Mouse (Mus musculus) myocyte (in vitro differentiated cells): ENCODE data around the gene Disc1. TPM values are rescaled to one million over a fixed set of nuclear protein-coding genes. Genes with fewer than 3 reads are reported as not detected.

Source experiments
- H3K27me3 ChIP-seq: one replicate; pipeline ENCODE4 v1.6.1; 2011; ENCODE audit not compliant: control insufficient read depth, insufficient read depth, insufficient read length
- H3K36me3 ChIP-seq: one replicate; pipeline ENCODE4 v1.6.1; 2011; ENCODE audit not compliant: control insufficient read depth, insufficient read depth
- H3K4me2 ChIP-seq: one replicate; pipeline ENCODE4 v1.6.1; 2011; ENCODE audit warnings: low read depth, control low read depth
- H3K4me3 ChIP-seq: one replicate; pipeline ENCODE4 v1.5.1; 2011; ENCODE audit warnings: mild to moderate bottlenecking, control low read depth, moderate library complexity
- H3K79me2 ChIP-seq: one replicate; pipeline ENCODE4 v1.6.1; 2011; ENCODE audit not compliant: control insufficient read depth, insufficient read depth
- H3ac ChIP-seq: one replicate; pipeline ENCODE4 v1.6.1; 2011; ENCODE audit not compliant: control insufficient read depth, insufficient read length
- CEBPB ChIP-seq: IDR thresholded peaks from 2 replicates; pipeline ENCODE4 v1.6.1; 2011; ENCODE audit warnings: mild to moderate bottlenecking, moderate library complexity; ENCODE audit not compliant: poor library complexity, insufficient read depth, severe bottlenecking
- E2F4 ChIP-seq: IDR thresholded peaks from one replicate; pipeline ENCODE4 v1.6.1; 2011; ENCODE audit warnings: mild to moderate bottlenecking, control low read depth, moderate library complexity; ENCODE audit not compliant: insufficient read depth
- MAX ChIP-seq: IDR thresholded peaks from one replicate; pipeline ENCODE4 v1.6.1; 2011; ENCODE audit warnings: low read depth, mild to moderate bottlenecking, control low read depth
- MYOD1 ChIP-seq, 3 experiments: IDR thresholded peaks; one replicate each; pipeline ENCODE4 v1.6.1; 2011; ENCODE audit warnings: control low read depth in 2 of 3, low read depth in 2 of 3, mild to moderate bottlenecking in 2 of 3, moderate library complexity in 1 of 3; ENCODE audit not compliant: insufficient read length in 2 of 3, control insufficient read depth in 1 of 3
- MYOG ChIP-seq, 3 experiments: IDR thresholded peaks; one replicate each; pipeline ENCODE4 v1.6.1; 2011; ENCODE audit warnings: control low read depth in 2 of 3, low read depth in 2 of 3, mild to moderate bottlenecking in 2 of 3; ENCODE audit not compliant: insufficient read length in 2 of 3, control insufficient read depth in 1 of 3, insufficient read depth in 1 of 3
- POLR2A ChIP-seq: IDR thresholded peaks from one replicate; pipeline ENCODE4 v1.6.1; 2011; ENCODE audit warnings: low read depth, mild to moderate bottlenecking, control low read depth, moderate library complexity; ENCODE audit not compliant: insufficient read length
- POLR2AphosphoS2 ChIP-seq: IDR thresholded peaks from one replicate; pipeline ENCODE4 v1.6.1; 2011; ENCODE audit warnings: low read depth, control low read depth; ENCODE audit not compliant: insufficient read length
- REST ChIP-seq: IDR thresholded peaks from one replicate; pipeline ENCODE4 v1.6.1; 2011; ENCODE audit warnings: mild to moderate bottlenecking, control low read depth, moderate library complexity; ENCODE audit not compliant: insufficient read depth, insufficient read length
- SRF ChIP-seq: IDR thresholded peaks from one replicate; pipeline ENCODE4 v1.6.1; 2011; ENCODE audit warnings: low read depth; ENCODE audit not compliant: control insufficient read depth, insufficient read length
- TCF12 ChIP-seq: IDR thresholded peaks from one replicate; pipeline ENCODE4 v1.6.1; 2011; ENCODE audit warnings: mild to moderate bottlenecking, control low read depth; ENCODE audit not compliant: poor library complexity, insufficient read depth, severe bottlenecking
- TCF3 ChIP-seq: IDR thresholded peaks from one replicate; pipeline ENCODE4 v1.6.1; 2011; ENCODE audit warnings: low read depth, control low read depth; ENCODE audit not compliant: insufficient read length
- USF1 ChIP-seq: IDR thresholded peaks from one replicate; pipeline ENCODE4 v1.6.1; 2011; ENCODE audit warnings: low read depth, mild to moderate bottlenecking, control low read depth, moderate library complexity
- polyA plus RNA-seq: library from polyadenylated mRNA; unstranded; fragments of >200 nt; fragmentation: generic; extraction: Trizol; gene quantifications from one replicate; pipeline ENCODE4 v1.2.1, GENCODE M21; 2012; ENCODE audit warnings: missing spikeins

Disc1 gene
- polyA plus RNA-seq, 1 experiment: 0.06 TPM

DNA sequence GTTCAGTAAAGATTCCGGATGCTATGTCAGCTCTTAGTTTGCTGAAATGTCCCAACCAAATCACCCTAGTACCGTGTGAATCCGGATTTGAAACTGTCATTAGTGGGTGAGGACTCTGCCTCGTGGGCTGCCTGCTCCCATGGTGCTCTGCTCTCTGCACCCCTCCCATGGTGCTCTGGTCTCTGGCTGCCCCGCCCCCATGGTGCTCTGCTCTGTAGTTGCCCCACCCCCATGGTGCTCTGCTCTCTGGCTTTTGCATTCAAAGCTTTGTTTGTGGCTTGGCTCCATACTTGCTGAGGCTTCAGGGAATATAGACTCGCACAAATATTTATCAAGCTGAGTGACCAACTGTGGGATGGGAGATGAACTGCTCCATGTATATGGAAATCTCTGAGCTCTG, 123.1 kb downstream of the Disc1 start:
- H3K36me3 ChIP-seq: no peaks in the 10 kb centered on the region
- H3K79me2 ChIP-seq: no peaks in the 10 kb centered on the region
- H3K4me2 ChIP-seq: no peak overlapping the region
- H3K4me3 ChIP-seq: no peak overlapping the region
- TF ChIP-seq MYOD1 (IDR thresholded peaks at IDR 0.05; ENCODE audit: control insufficient read depth in 1 of 3, insufficient read length in 2 of 3, low read depth in 2 of 3) (no peak), CEBPB (no peak), MAX (no peak), MYOG (IDR thresholded peaks at IDR 0.05; ENCODE audit: control insufficient read depth in 1 of 3, insufficient read depth in 1 of 3, insufficient read length in 2 of 3, low read depth in 2 of 3) (no peak), E2F4 (no peak), POLR2A (no peak), POLR2AphosphoS2 (no peak), USF1 (no peak), REST (no peak)
- peaks cover 17% of the 10 kb centered on the region for H3K27me3 ChIP-seq
- H3ac ChIP-seq: no peak overlapping the region

DNA sequence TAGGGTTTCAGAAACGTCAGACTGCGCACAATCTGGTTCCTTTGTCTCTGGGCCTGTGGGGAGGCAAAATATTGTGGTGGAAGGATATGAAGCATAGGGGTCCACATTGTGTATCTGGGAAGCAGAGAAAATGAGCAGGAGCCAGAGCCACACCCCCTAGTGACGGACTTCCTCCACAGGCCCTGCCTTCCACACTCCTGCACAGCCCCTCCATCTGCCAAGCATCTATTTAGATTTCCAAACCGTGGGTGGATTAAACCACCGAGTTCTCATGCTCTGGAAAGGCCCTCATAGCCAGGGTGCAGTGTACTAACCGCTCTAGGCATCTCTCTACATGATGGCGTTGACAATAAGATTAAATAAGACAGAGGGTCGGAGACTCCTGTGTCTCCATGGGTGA, 124.0 kb downstream of the Disc1 start:
- no peak overlapping the region for H3ac ChIP-seq

DNA sequence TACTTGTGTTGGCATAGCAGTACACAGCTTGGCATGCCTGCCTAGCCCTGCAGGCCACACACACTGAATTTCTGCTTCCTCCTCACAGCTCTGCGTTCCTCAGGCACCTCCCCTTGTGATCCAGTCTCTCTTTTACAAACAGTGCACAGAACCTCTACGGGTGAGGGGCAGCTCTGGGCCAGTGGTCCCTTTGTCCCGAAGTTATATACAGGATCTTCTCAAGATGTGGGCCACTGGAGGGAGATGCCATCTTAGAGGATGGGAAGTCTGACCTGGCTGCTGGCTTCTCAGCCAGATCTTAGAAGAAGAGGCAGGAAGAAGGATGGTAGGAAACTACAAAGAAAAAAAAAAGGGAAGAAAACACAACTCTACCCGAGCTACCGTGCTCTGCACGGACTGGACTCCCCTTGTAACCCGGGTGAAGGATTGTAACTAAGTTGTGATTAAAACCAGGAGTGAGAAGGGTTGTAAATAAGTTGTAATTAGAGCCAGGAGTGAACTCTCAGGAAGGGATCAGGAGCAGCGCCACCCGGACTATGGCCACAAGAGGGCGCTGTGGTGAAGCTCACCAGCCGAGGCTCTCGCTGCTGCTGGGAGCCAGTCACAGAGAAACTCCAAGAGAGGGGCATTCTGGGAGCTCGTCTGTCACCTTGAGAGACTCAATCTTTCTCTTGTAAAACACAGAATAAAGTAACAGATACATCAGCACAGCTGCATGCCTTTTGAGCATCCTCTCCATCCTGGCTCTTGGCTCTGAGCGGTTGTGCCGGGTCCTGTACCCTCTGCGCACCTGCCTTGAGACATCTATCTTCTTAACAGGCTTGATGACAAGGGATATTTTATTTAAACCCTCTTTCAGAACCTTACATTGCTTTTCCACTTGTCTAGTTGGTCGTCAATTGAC, 129.8 kb downstream of the Disc1 start:
- Histone ChIP-seq H3K79me2 (no peaks in the 10 kb centered on the region), H3K4me2 (no peak overlapping the region)
- TF ChIP-seq POLR2AphosphoS2: no peak

More for the DNA sequence above, 124.0 kb downstream of the Disc1 start:
- Histone ChIP-seq H3K36me3 (no peaks in the 10 kb centered on the region), H3K4me2 (no peak overlapping the region), H3K4me3 (no peak overlapping the region), H3K27me3 (peaks cover 13% of the 10 kb centered on the region), H3K79me2 (no peaks in the 10 kb centered on the region)
- TF ChIP-seq POLR2A (no peak), MYOG (IDR thresholded peaks at IDR 0.05; ENCODE audit: control insufficient read depth in 1 of 3, insufficient read depth in 1 of 3, insufficient read length in 2 of 3, low read depth in 2 of 3) (no peak), SRF (no peak), MYOD1 (IDR thresholded peaks at IDR 0.05; ENCODE audit: control insufficient read depth in 1 of 3, insufficient read length in 2 of 3, low read depth in 2 of 3) (no peak), USF1 (no peak), TCF3 (no peak), MAX (no peak), POLR2AphosphoS2 (no peak), TCF12 (no peak), E2F4 (no peak), CEBPB (no peak), REST (no peak)

DNA sequence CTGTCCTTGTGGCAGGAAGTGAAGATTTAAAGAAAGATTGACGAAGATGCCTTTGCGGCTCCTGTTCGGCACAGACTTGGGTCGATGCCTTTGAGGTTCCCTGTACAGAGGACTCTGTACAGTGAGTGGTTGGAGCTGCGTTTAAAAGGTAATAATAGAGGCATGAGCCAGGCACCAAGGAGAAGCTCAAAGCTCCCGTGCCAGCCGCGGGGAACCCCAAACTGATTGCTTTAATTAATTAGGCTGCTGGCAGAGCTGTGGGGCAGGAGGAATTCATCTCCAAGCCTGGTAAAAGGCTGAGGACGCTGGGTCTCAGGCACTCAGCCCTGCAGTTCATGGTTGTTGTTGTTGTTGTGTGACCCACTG, 130.4 kb downstream of the Disc1 start:
- Histone ChIP-seq H3K4me3 (no peak overlapping the region), H3K79me2 (no peaks in the 10 kb centered on the region), H3K27me3 (peaks cover 11% of the 10 kb centered on the region), H3ac (no peak overlapping the region), H3K4me2 (no peak overlapping the region), H3K36me3 (no peaks in the 10 kb centered on the region)
- no peak for TF ChIP-seq TCF3
- TF ChIP-seq REST: no peak
- no peak for TF ChIP-seq POLR2A
- no peak for TF ChIP-seq SRF
- no peak for TF ChIP-seq MYOD1 (IDR thresholded peaks at IDR 0.05; ENCODE audit: control insufficient read depth in 1 of 3, insufficient read length in 2 of 3, low read depth in 2 of 3)
- TF ChIP-seq USF1: no peak
- no peak for TF ChIP-seq POLR2AphosphoS2
- no peak for TF ChIP-seq TCF12
- TF ChIP-seq MYOG (IDR thresholded peaks at IDR 0.05; ENCODE audit: control insufficient read depth in 1 of 3, insufficient read depth in 1 of 3, insufficient read length in 2 of 3, low read depth in 2 of 3): no peak
- TF ChIP-seq MAX: no peak
- TF ChIP-seq CEBPB: no peak
- TF ChIP-seq E2F4: no peak

More for the DNA sequence above, 129.8 kb downstream of the Disc1 start:
- Histone ChIP-seq H3ac (no peak overlapping the region), H3K27me3 (peaks cover 11% of the 10 kb centered on the region), H3K36me3 (no peaks in the 10 kb centered on the region), H3K4me3 (no peak overlapping the region)

DNA sequence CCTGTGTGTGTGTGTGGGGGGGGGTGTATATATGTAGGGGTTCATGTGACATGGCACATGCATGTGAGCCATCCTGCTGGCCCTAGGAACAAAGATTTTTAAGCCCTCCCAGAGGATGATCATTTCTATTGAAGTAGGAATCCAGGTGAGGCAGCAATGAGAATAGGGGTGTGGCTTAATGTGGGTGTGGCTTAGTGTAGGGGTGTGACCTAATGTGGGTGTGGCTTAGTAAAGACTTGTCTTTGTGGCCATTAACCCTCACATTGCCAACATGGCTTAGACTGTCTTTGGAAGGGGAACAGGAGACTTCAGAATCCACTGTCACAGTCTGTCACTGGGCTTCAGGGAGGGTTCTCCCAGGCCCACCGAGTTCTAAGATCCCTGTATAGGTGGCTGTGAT, 130.9 kb downstream of the Disc1 start:
- peaks cover 11% of the 10 kb centered on the region for H3K27me3 ChIP-seq
- TF ChIP-seq USF1: no peak
- TF ChIP-seq POLR2A: no peak
- no peak for TF ChIP-seq TCF3
- TF ChIP-seq POLR2AphosphoS2: no peak
- no peak for TF ChIP-seq TCF12
- TF ChIP-seq E2F4: no peak
- no peak for TF ChIP-seq REST
- TF ChIP-seq SRF: no peak
- TF ChIP-seq MYOG (IDR thresholded peaks at IDR 0.05; ENCODE audit: control insufficient read depth in 1 of 3, insufficient read depth in 1 of 3, insufficient read length in 2 of 3, low read depth in 2 of 3): no peak
- no peak for TF ChIP-seq CEBPB
- TF ChIP-seq MAX: no peak
- no peak for TF ChIP-seq MYOD1 (IDR thresholded peaks at IDR 0.05; ENCODE audit: control insufficient read depth in 1 of 3, insufficient read length in 2 of 3, low read depth in 2 of 3)
- H3K4me2 ChIP-seq: no peak overlapping the region
- H3K36me3 ChIP-seq: no peaks in the 10 kb centered on the region
- no peak overlapping the region for H3K4me3 ChIP-seq
- no peak overlapping the region for H3ac ChIP-seq
- H3K79me2 ChIP-seq: no peaks in the 10 kb centered on the region
